Mouse (Mus musculus) lung, adult 2 months (tissue): ENCODE results near the gene Fbxl17.

Experiments used
- CTCF ChIP-seq: fragments of 200-500 bp; IDR thresholded peaks from 2 replicates; pipeline ENCODE4 v1.5.1; 2011; ENCODE audit warnings: mild to moderate bottlenecking, low read length, control low read depth; ENCODE audit not compliant: insufficient read depth
- POLR2A ChIP-seq: fragments of 200-500 bp; IDR thresholded peaks from 2 replicates; pipeline ENCODE4 v1.6.1; 2011; ENCODE audit warnings: low read depth, mild to moderate bottlenecking, control low read depth, low read length, borderline replicate concordance; ENCODE audit errors: extremely low read depth

DNA sequence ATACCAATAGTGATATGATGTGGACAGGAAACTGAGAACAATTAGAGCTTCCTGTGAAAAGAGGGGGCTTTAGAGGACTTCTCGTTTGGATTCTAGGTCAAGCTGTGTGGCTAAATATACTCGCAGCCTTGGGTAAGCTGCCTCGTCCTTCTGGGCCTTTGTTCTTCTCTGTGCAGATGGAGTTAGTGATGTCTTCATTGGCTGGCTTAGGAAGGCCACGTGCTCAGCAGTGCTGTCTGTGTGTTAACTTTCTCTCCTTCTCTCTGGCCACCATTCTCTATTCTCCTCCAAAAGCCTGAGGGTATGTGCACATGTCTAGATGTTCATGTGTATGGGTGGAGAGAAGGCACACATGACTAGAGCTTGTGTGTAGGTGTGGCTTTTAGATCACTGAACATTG lies 470.7 kb downstream of the Fbxl17 start:
- TF ChIP-seq CTCF (no peak), POLR2A (no peak)
